Mouse (Mus musculus): ENCODE results near the gene Tmem132a. TPM values are rescaled to one million over a fixed set of nuclear protein-coding genes. Genes with fewer than 3 reads are reported as not detected.

The Tmem132a gene
- polyA plus RNA-seq, 1 experiment from 2014 or later = 236 TPM

DNA sequence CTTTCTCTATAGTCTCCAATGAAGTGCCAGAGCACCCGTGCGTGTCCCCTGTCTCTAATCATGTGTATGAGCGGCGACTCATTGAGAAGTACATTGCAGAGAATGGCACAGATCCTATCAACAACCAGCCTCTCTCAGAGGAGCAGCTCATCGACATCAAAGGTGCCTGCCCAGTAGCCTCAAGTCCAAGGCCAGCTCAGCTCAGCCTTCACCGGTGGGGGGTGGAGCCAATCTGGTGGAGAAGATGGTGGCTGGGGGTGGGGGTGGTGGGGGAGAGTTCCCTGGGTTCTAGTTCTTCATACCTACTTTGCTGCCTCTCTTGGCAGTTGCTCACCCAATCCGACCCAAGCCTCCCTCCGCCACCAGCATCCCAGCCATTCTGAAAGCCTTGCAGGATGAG lies 27.8 kb upstream of the Tmem132a start:
- no peaks in the 10 kb centered on the region for H3K27me3 ChIP-seq (replicated peaks)
- no peaks in the 10 kb centered on the region for H3K9me3 ChIP-seq
- WGBS = 86% methylated on average over 8 of the region's 8 CpGs
- peaks cover 33% of the 10 kb centered on the region for H3K36me3 ChIP-seq (replicated peaks)
- H3K4me2 ChIP-seq = 0 out of 2 replicates have a peak overlapping the region, but pooled peaks have one; percentile 66
- H3K27ac ChIP-seq = no peak overlapping the region
- peaks cover 25% of the 10 kb centered on the region for H3K4me1 ChIP-seq
- H3K9ac ChIP-seq = no peak overlapping the region
- H3K4me3 ChIP-seq = no peak overlapping the region
- ATAC-seq (replicated peaks) = no peak

DNA sequence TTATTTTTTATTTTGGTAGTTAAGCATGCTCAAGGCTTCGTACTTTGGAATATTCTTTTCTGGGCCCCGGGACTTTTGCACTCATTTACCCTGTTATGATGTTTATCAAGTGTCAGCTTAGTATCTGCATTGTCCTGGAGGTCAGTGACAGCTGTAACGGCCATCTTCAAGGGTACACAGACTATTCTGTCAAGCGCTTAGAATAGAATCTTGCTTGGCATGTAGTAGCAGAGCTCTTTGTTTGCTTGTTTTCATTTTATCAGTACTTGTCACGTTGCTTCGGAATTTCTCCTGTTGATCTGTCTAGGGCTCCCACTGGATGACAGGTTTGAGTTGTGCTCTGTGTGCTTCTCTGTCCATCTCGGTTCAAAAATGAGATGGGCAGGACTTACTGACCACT lies 27.1 kb upstream of the Tmem132a start:
- H3K4me1 ChIP-seq = peaks cover 25% of the 10 kb centered on the region
- H3K27me3 ChIP-seq (replicated peaks) = no peaks in the 10 kb centered on the region
- ATAC-seq (replicated peaks) = no peak
- H3K36me3 ChIP-seq (replicated peaks) = peaks cover 26% of the 10 kb centered on the region
- 82% methylated on average over 7 of the region's 7 CpGs for WGBS
- H3K4me2 ChIP-seq = peak overlapping the region; percentile 66
- no peak overlapping the region for H3K4me3 ChIP-seq
- H3K9me3 ChIP-seq = no peaks in the 10 kb centered on the region
- H3K27ac ChIP-seq = no peak overlapping the region
- 0 out of 2 replicates have a peak overlapping the region, but pooled peaks have one; percentile 77 for H3K9ac ChIP-seq

GRCm38 (mm10) chr19:10895708-10896107 lies 26.0 kb upstream of the Tmem132a start:
- ATAC-seq (replicated peaks) = peak; percentile 8; the same call in 1 of the 2 replicates
- WGBS = 2% methylated on average over 16 of the region's 16 CpGs
- peak overlapping the region; percentile 77 for H3K9ac ChIP-seq

GRCm38 (mm10) chr19:10895016-10895528 lies 25.3 kb upstream of the Tmem132a start, which contains the start of gene Prpf19:
Gene Prpf19, plus strand, starts transcription at chr19:10895231.
- H3K4me2 ChIP-seq = peak within 1 kb of the TSS; percentile 66
- WGBS = 0% methylated on average over 43 of the region's 43 CpGs
- peaks cover 25% of the 10 kb centered on the region for H3K4me1 ChIP-seq
- H3K36me3 ChIP-seq (replicated peaks) = peaks cover 9% of the 10 kb centered on the region
- no peaks in the 10 kb centered on the region for H3K9me3 ChIP-seq
- H3K4me3 ChIP-seq = peak within 1 kb of the TSS; percentile 69
- peak within 1 kb of the TSS; percentile 87 for H3K27ac ChIP-seq
- no peaks in the 10 kb centered on the region for H3K27me3 ChIP-seq (replicated peaks)
- ATAC-seq (replicated peaks) = peak; percentile 97
- peak within 1 kb of the TSS; percentile 77 for H3K9ac ChIP-seq

More at GRCm38 (mm10) chr19:10895708-10896107, 26.0 kb upstream of the Tmem132a start:
- Histone ChIP-seq H3K27me3 (replicated peaks) (no peaks in the 10 kb centered on the region), H3K36me3 (replicated peaks) (peaks cover 15% of the 10 kb centered on the region), H3K4me2 (peak overlapping the region; percentile 66), H3K4me1 (peaks cover 25% of the 10 kb centered on the region), H3K9me3 (no peaks in the 10 kb centered on the region), H3K4me3 (peak overlapping the region; percentile 69), H3K27ac (peak overlapping the region; percentile 87)

GRCm38 (mm10) chr19:10892201-10892600 lies 22.5 kb upstream of the Tmem132a start:
- 87% methylated on average over 3 of the region's 3 CpGs for WGBS

GRCm38 (mm10) chr19:10881426-10882154 lies 11.8 kb upstream of the Tmem132a start, which contains the start of gene Tmem109:
Gene Tmem109, minus strand, starts transcription at chr19:10882001.
- H3K4me3 ChIP-seq = peak within 1 kb of the TSS; percentile 48
- H3K9ac ChIP-seq = peak within 1 kb of the TSS; percentile 78
- no peaks in the 10 kb centered on the region for H3K27me3 ChIP-seq (replicated peaks)
- WGBS = under 1% methylated on average over 49 of the region's 49 CpGs
- ATAC-seq (replicated peaks) = peak; percentile 96
- peak within 1 kb of the TSS; percentile 94 for H3K4me2 ChIP-seq
- no peaks in the 10 kb centered on the region for H3K36me3 ChIP-seq (replicated peaks)
- no peaks in the 10 kb centered on the region for H3K9me3 ChIP-seq
- peak within 1 kb of the TSS; percentile 99 for H3K27ac ChIP-seq
- peaks cover 27% of the 10 kb centered on the region for H3K4me1 ChIP-seq

More at GRCm38 (mm10) chr19:10892201-10892600, 22.5 kb upstream of the Tmem132a start:
- H3K4me3 ChIP-seq = no peak overlapping the region
- ATAC-seq (replicated peaks) = no peak
- no peak overlapping the region for H3K9ac ChIP-seq
- peaks cover 22% of the 10 kb centered on the region for H3K4me1 ChIP-seq
- no peaks in the 10 kb centered on the region for H3K27me3 ChIP-seq (replicated peaks)
- no peak overlapping the region for H3K27ac ChIP-seq
- H3K4me2 ChIP-seq = no peak overlapping the region
- H3K9me3 ChIP-seq = no peaks in the 10 kb centered on the region
- H3K36me3 ChIP-seq (replicated peaks) = no peaks in the 10 kb centered on the region

DNA sequence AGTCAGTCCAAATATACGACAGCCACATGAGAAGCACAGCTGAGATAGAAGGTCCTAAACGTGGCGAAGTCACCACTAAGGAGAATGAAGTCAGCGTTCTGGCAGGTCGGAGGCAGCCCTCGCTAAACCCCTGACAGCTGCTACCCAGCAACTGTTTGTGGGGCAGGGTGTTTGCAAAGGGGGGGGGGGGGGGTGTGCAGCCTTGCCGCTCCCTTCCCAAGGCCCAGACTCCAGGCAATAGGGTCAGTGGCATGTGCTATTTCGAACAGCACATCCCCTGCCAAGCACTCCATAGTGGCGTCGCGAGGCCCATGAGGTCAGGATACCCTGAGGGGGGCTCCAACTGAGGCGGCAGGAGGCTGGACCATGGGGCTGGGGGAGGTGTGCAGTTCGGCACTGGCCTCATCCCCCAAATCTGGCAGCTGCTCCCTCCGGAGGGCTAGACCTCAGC lies 11.3 kb upstream of the Tmem132a start:
- Histone ChIP-seq H3K27ac (peak overlapping the region; percentile 99), H3K9me3 (no peaks in the 10 kb centered on the region), H3K4me3 (peak overlapping the region; percentile 48), H3K36me3 (replicated peaks) (no peaks in the 10 kb centered on the region), H3K27me3 (replicated peaks) (no peaks in the 10 kb centered on the region), H3K9ac (peak overlapping the region; percentile 78), H3K4me1 (peaks cover 27% of the 10 kb centered on the region), H3K4me2 (peak overlapping the region; percentile 94)
- 3% methylated on average over 14 of the region's 14 CpGs for WGBS
- no peak for ATAC-seq (replicated peaks)

GRCm38 (mm10) chr19:10880085-10880974 lies 10.6 kb upstream of the Tmem132a start:
- WGBS = 43% methylated on average over 6 of the region's 7 CpGs
- Histone ChIP-seq H3K27me3 (replicated peaks) (no peaks in the 10 kb centered on the region), H3K4me3 (peak overlapping the region; percentile 48), H3K36me3 (replicated peaks) (no peaks in the 10 kb centered on the region), H3K4me2 (peak overlapping the region; percentile 94), H3K27ac (peak overlapping the region; percentile 99), H3K4me1 (peaks cover 27% of the 10 kb centered on the region), H3K9me3 (no peaks in the 10 kb centered on the region), H3K9ac (peak overlapping the region; percentile 78)
- no peak for ATAC-seq (replicated peaks)

- Histone ChIP-seq H3K4me2 (no peak overlapping the region), H3K9me3 (no peaks in the 10 kb centered on the region), H3K27ac (no peak overlapping the region), H3K36me3 (replicated peaks) (peaks cover 9% of the 10 kb centered on the region; the same call in 1 of the 2 replicates), H3K4me1 (peaks cover 27% of the 10 kb centered on the region), H3K9ac (no peak overlapping the region), H3K4me3 (no peak overlapping the region), H3K27me3 (replicated peaks) (no peaks in the 10 kb centered on the region)
- WGBS = 92% methylated on average over 7 of the region's 7 CpGs
- no peak for ATAC-seq (replicated peaks)
Observed at GRCm38 (mm10) chr19:10878201-10878837, 8.6 kb upstream of the Tmem132a start.

GRCm38 (mm10) chr19:10871328-10871961 lies 1.7 kb upstream of the Tmem132a start:
- H3K9me3 ChIP-seq = no peaks in the 10 kb centered on the region
- H3K27ac ChIP-seq = no peak overlapping the region
- no peak overlapping the region for H3K4me2 ChIP-seq
- H3K4me3 ChIP-seq = no peak overlapping the region
- ATAC-seq (replicated peaks) = no peak
- no peaks in the 10 kb centered on the region for H3K27me3 ChIP-seq (replicated peaks)
- H3K36me3 ChIP-seq (replicated peaks) = peaks cover 33% of the 10 kb centered on the region
- H3K4me1 ChIP-seq = peaks cover 26% of the 10 kb centered on the region
- 81% methylated on average over 14 of the region's 14 CpGs for WGBS
- H3K9ac ChIP-seq = no peak overlapping the region

DNA sequence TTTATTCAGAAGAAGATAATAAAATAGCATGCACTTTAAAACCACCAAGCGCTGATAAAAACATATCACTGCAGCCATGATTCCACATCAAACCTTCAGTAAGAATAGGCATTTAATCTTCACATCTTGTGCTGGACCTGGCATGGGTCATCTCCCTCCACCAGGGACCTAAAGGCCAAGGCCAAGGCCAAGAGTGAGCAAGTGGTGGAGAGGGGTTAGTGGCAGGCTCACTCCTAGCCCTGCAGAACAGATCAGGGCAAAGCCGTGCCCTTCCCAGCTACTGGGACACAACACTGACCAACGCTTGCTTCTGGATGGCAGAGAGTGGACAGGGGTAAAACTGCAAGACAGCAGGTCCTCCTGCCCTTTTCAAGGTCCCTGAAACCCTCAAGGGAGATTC lies 936 bp upstream of the Tmem132a start:
- Histone ChIP-seq H3K27ac (peak overlapping the region; percentile 91; the same call in 1 of the 2 replicates), H3K9ac (no peak overlapping the region)

More for the DNA sequence above, 936 bp upstream of the Tmem132a start:
- Histone ChIP-seq H3K4me1 (peaks cover 29% of the 10 kb centered on the region), H3K9me3 (no peaks in the 10 kb centered on the region), H3K36me3 (replicated peaks) (peaks cover 37% of the 10 kb centered on the region), H3K4me3 (no peak overlapping the region), H3K27me3 (replicated peaks) (no peaks in the 10 kb centered on the region), H3K4me2 (no peak overlapping the region)
- no peak for ATAC-seq (replicated peaks)
- 88% methylated on average over 3 of the region's 3 CpGs for WGBS

Measured in midbrain, embryonic 15.5 days (tissue).